Mouse (Mus musculus): ENCODE data around the gene Ints12. TPM values are rescaled to one million over a fixed set of nuclear protein-coding genes. Genes with fewer than 3 reads are reported as not detected.

Gene Ints12
- polyA plus RNA-seq, 1 experiment from 2014 or later: 21.0 TPM

GRCm38 (mm10) chr3:133154683-133155082 is 63.0 kb downstream of the Ints12 start:
- H3K9me3 ChIP-seq (replicated peaks; ENCODE audit: control insufficient read depth, low read length): no peaks in the 10 kb centered on the region
- H3K27ac ChIP-seq (ENCODE audit: low read depth, low read length): no peak overlapping the region
- no peaks in the 10 kb centered on the region for H3K36me3 ChIP-seq (ENCODE audit: control insufficient read depth, insufficient read depth, low read length)
- H3K27me3 ChIP-seq (replicated peaks; ENCODE audit: control insufficient read depth, insufficient read depth, low read length): no peaks in the 10 kb centered on the region
- H3K4me1 ChIP-seq (ENCODE audit: control insufficient read depth, insufficient read depth, low read length): no peaks in the 10 kb centered on the region
- no peak overlapping the region for H3K9ac ChIP-seq (ENCODE audit: low read length)
- WGBS: 71% methylated on average over 8 of the region's 8 CpGs
- H3K4me3 ChIP-seq (ENCODE audit: low read depth, low read length): no peak overlapping the region
- peak; percentile 19 for DNase-seq (ENCODE audit: low spot score)
- no peak for ATAC-seq
- H3K4me2 ChIP-seq (ENCODE audit: low read length): no peak overlapping the region

- Histone ChIP-seq H3K36me3 (ENCODE audit: control insufficient read depth, insufficient read depth, low read length) (no peaks in the 10 kb centered on the region), H3K27ac (ENCODE audit: low read depth, low read length) (no peak overlapping the region), H3K4me3 (ENCODE audit: low read depth, low read length) (no peak overlapping the region), H3K9me3 (replicated peaks; ENCODE audit: control insufficient read depth, low read length) (no peaks in the 10 kb centered on the region), H3K9ac (ENCODE audit: low read length) (no peak overlapping the region), H3K27me3 (replicated peaks; ENCODE audit: control insufficient read depth, insufficient read depth, low read length) (no peaks in the 10 kb centered on the region), H3K4me1 (ENCODE audit: control insufficient read depth, insufficient read depth, low read length) (peaks cover 4% of the 10 kb centered on the region; the same call in 1 of the 2 replicates), H3K4me2 (ENCODE audit: low read length) (no peak overlapping the region)
- DNase-seq (ENCODE audit: low spot score) (peak; percentile 11), ATAC-seq (no peak)
- 84% methylated on average over 5 of the region's 5 CpGs for WGBS
Measured at GRCm38 (mm10) chr3:133158260-133158659, 66.6 kb downstream of the Ints12 start.

Other genes starting within 250 kb of the Ints12 start
- 6.4 and 7.6 TPM in 2 replicates for gene Npnt, start 141.5 kb upstream of the Ints12 start, polyA plus RNA-seq (2014; fragmentation: Nextera tagmentation; extraction: Ambion mirVana)
- 4.9 and 5.2 TPM in 2 replicates for gene Gstcd, start 193 bp downstream of the Ints12 start, polyA plus RNA-seq (2014; fragmentation: Nextera tagmentation; extraction: Ambion mirVana)
- gene Arhgef38, start 143.1 kb downstream of the Ints12 start, polyA plus RNA-seq (2014; fragmentation: Nextera tagmentation; extraction: Ambion mirVana): 0.04 TPM in 2 replicates
- gene Ppa2, start 218.3 kb downstream of the Ints12 start, polyA plus RNA-seq (2014; fragmentation: Nextera tagmentation; extraction: Ambion mirVana): 75.5 and 79.9 TPM in 2 replicates

Measured in forebrain, embryonic 14.5 days (tissue).